Mouse (Mus musculus) thymus, postnatal 0 days (tissue): ENCODE measurements around the gene Elk4. TPM values are rescaled to one million over a fixed set of nuclear protein-coding genes. Genes with fewer than 3 reads are reported as not detected.

Experiments
- DNase-seq: peaks from one replicate; pipeline ENCODE4 v3.0.0-alpha.2; 2015; ENCODE audit warnings: low spot score
- polyA plus RNA-seq: library from polyadenylated mRNA; unstranded; fragments of >200 nt; fragmentation: Nextera tagmentation; extraction: Ambion mirVana; gene quantifications from 2 replicates; pipeline ENCODE4 v1.2.1, GENCODE M21; 2015

The Elk4 gene
- polyA plus RNA-seq, 1 experiment from 2014 or later = 56.0 TPM

- DNase-seq = no peak
These were observed 23.6 kb upstream of the Elk4 start for GRCm38 (mm10) chr1:131983806-131984205.

- no peak for DNase-seq
These were observed 20.0 kb upstream of the Elk4 start for GRCm38 (mm10) chr1:131987432-131987831.

DNA sequence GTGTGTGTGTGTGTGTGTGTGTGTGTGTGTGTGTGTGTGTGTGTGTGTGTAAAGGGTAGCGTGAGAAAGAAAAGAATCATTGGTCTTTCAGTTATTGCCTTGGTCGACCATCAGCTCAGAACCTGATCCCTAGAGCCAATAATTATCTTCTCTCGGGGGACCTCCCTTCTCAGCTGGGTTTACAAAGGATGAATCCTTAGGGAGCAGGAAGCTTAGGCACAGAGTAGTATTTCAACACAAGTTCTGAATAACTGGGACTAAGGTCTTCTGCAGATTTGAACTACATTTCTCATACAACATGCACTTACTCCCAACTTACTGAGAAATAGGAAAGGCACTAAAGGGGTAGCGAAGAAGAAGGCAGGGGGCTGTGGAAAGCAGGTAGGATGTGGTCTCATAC is 17.9 kb upstream of the Elk4 start:
- DNase-seq = no peak

DNA sequence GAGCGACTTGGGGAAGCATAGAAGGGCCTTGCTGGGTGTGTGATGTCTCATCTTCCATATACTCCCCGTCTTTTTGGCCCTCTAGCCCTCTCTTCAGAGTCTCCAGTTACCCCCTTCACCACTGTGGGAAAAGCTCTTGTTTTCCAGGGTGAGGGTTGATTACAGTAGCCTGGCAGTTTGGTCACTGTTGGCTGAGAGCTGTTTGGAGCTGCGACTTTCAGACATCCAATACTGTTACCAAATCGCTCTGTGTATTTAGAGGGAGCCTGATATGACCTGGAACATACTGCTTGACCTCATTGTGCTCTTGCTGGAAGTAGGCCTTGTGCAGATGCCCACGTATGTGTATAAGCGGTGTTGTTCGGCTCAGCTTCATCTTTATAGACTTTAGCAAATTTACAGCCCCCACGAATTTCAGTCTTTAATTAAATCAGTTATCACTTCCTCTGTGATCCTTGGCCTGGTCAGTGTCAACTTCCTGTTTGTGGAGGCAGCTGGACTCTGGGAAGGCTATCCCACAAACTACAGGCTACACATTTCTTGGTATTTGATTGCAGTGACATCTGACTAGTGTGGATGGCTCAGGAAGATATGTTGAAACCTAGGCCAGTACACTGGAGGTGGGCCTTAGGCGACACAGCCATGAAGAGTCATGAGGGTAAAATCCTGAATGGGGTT is 17.2 kb upstream of the Elk4 start:
- no peak for DNase-seq

DNA sequence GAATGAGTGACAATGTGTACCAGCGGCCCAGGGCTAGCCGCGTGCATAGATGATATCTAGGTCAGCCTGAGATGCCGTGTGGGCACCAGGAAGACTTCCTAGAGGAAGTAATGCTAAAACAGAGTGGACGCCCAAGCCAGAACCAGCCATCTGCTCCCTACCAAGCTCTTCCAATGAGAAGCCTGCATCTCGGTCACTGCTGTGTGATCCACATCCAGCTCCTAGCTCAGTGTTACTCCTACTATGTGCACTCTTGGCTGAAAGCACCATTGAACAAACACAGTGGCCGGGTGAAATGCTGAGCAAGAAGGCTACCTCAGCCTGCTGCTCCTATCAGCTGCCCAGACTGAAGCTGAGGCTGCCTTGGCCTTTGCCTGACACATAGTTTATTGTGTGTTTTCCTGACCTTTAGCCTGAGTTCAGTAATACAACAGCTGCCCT is 14.8 kb upstream of the Elk4 start:
- DNase-seq = no peak

- DNase-seq = no peak
These were observed 14.0 kb upstream of the Elk4 start for GRCm38 (mm10) chr1:131993169-131994040.

DNA sequence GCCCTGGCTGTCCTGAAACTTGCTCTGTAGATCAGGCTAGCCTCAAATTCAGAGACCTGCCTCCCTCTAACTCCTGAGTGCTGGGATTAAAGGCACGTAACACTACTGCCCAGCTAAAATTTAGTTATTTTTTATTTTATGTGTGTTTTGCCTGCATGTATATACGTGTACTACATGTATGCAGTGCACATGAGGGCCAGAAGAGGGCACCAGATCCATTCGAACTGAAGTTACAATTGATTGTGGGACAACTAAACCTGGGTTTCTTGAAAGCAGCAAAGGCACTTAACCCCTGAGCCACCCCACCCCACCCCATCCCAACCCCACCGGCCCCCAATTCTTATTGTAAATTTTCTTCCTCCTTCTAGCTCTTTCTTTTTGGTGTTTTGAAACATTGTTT is 12.3 kb upstream of the Elk4 start:
- DNase-seq = peak; percentile 75

DNA sequence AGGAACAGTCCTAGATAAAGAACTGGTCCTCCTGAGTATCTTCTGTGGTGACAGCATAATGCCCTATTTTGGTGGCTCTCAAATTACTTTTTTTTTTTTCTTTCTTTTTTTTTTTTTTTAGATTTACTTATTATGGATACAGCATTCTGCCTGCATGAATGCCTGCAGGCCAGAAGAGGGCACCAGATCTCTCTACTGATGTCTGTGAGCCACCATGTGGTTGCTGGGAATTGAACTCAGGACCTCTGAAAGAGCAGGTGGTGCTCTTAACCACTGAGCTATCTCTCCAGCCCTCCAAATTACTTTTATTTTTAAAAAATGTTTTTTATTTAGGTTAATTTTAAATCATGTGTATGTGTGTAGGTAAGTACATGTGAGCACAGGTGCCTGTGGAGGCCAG is 6.9 kb upstream of the Elk4 start:
- DNase-seq = peak; percentile 51

DNA sequence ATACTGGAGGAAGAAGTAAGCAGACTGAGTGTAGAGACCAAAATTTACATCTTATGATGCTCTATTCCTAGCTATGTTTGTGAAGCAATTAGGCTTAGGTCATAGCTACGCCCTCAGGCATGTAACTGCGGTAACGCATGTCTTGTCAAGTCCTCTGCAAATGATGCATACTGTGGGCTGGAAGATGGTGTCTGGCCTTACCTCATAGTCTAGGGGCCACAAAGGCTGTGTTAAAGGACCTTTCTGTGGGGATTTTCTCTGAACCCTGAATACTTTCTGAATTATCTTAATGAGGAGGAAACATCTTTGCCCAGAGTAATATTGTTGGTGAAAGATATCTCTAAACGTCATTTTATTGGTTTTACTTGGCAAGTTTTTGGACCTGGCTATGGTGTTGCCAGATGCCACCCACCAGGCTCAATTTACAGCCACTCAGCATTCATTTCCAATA is 5.5 kb upstream of the Elk4 start:
- no peak for DNase-seq

- DNase-seq = no peak
These were observed 4.3 kb upstream of the Elk4 start for GRCm38 (mm10) chr1:132003111-132003510.

DNA sequence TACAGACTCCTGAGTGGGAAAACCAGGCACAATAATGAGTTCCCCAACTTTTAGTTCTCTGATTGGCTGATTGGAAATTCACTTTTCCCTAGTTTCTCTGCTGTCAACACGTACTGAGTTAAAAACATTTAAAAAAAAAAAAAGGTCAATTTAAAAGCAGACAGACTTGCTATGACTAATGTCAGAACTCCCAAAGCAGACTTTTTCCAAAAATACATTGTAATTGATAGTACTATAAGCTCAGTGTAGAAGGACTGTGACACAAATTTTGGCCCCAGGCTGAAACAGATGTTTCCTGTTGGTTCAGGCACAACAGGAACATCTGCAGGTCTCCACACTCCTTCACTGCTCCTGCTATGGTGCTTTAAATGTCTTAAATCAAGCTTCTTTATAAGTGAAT is 3.6 kb upstream of the Elk4 start:
- no peak for DNase-seq

GRCm38 (mm10) chr1:132004574-132005180 is 2.7 kb upstream of the Elk4 start:
- no peak for DNase-seq

- DNase-seq = no peak
These were observed 1.9 kb upstream of the Elk4 start for GRCm38 (mm10) chr1:132005466-132005865.

GRCm38 (mm10) chr1:132006046-132006445 is 1.4 kb upstream of the Elk4 start:
- no peak for DNase-seq

DNA sequence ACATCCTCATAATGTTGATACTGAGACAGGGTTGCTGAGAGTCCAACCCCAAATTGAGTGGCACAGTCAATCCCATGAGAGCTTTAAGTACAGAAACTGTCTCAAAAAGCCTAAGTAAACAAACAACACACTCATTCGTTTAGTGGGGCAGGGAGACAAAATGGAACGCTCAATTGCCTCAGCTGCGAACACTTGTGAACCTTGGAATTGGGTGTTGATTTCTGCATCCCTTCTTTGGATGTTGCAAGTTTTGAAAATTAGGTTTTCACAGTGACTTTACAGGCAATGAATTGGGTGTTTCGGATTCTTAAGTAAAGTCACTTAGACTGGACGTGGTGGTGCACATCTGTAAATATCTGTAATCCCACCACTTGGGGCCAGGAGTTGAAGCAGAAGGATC is 686 bp upstream of the Elk4 start:
- no peak for DNase-seq

GRCm38 (mm10) chr1:132007828-132008827 is 721 bp downstream of the Elk4 start:
- peak; percentile 97 for DNase-seq

GRCm38 (mm10) chr1:132008881-132009644 is 1.7 kb downstream of the Elk4 start:
- no peak for DNase-seq

- peak; percentile 62 for DNase-seq
These were observed 3.5 kb downstream of the Elk4 start for GRCm38 (mm10) chr1:132010632-132011501.

DNA sequence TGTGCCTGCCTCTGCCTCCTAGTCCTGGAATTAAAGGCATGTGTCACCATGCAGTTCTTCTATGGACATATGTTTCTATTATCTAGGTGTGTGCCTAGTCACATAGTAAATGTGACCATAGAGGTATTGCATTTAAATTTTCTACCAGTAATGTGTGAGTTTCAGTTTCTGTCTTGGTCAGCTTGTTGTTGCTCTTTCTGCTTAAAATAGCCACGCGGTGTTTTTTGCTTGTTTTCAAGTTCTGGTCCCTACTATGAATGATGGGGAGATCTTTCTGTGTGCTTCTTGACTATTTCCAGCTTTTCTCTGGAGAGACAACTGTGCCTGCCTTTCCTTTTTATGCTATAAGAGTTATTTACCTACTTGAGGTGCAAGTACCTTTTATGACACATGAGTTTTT is 4.4 kb downstream of the Elk4 start:
- no peak for DNase-seq
